In the genomic region with DNA sequence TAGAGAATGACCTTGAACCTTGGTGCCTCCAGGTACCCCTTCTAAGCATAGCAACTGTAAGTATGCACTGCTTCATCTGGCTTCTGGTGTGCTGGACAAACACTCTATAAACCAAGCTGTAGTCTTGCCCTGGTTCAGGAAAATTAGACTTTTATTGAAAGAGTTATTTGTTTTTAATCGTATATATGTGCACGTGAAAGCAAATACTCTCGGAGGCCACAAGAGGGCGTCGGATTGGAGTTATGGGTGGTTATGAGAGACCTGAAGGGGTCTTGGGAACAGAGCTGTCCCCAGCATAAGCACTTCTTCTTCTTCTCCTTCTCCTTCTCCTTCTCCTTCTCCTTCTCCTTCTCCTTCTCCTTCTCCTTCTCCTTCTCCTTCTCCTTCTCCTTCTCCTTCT, we compare ENCODE assay signal across 24 mouse cellular contexts. TPM values are rescaled to one million over a fixed set of nuclear protein-coding genes. Genes with fewer than 3 reads are reported as not detected.
DNase-seq lines count a peak whose midpoint lies in the region; ATAC-seq and TF ChIP-seq lines count a peak whose summit lies in the region.
"Had no signal": no experiment of that assay in that cellular context is flagged by ENCODE, and none has a peak within 500 bp of the region (broad histone marks: within the 10 kb centered on the region; RNA-seq: fewer than 3 reads in every experiment).

No protein-coding gene starts in this region.

- no peaks in the 10 kb centered on the region for H3K9me3 ChIP-seq in ES-Bruce4 (replicated peaks; ENCODE audit: control insufficient read depth, insufficient read depth, low read length, poor library complexity, severe bottlenecking)
- no peaks in the 10 kb centered on the region for H3K9me3 ChIP-seq in hindbrain, embryonic 14.5 days (ENCODE audit: control insufficient read depth, low read length)
- no peaks in the 10 kb centered on the region; the same call in 1 of the 2 replicates for H3K9me3 ChIP-seq in intestine, embryonic 16.5 days (ENCODE audit: control insufficient read depth, low read length)
- H3K9me3 ChIP-seq: embryonic facial prominence, embryonic 13.5 days; forebrain, embryonic 10.5 days had no signal

- H3K4me3 ChIP-seq in ES-Bruce4 (ENCODE audit: low read depth, low read length): no peak overlapping the region
- H3K4me3 ChIP-seq in hindbrain, embryonic 14.5 days (replicated peaks; ENCODE audit: low read length): no peak overlapping the region
- no peak overlapping the region for H3K4me3 ChIP-seq in intestine, embryonic 16.5 days (ENCODE audit: low read length)
- H3K4me3 ChIP-seq: embryonic facial prominence, embryonic 13.5 days; embryonic facial prominence, embryonic 15.5 days; erythroblast, embryonic 14.5 days; forebrain, embryonic 10.5 days; forebrain, embryonic 12.5 days had no signal

- no peak overlapping the region for H3K27ac ChIP-seq in ES-Bruce4 (ENCODE audit: insufficient read depth, low read length)
- H3K27ac ChIP-seq in hindbrain, embryonic 14.5 days: no peak overlapping the region
- H3K27ac ChIP-seq in intestine, embryonic 16.5 days (ENCODE audit: low read length): no peak overlapping the region
- H3K27ac ChIP-seq: embryonic facial prominence, embryonic 13.5 days; embryonic facial prominence, embryonic 15.5 days; forebrain, embryonic 10.5 days; forebrain, embryonic 12.5 days had no signal

- TF ChIP-seq EP300 in ES-Bruce4 (IDR thresholded peaks at IDR 0.05; ENCODE audit: insufficient read depth, low read depth, low read length): no peak

- H3K27me3 ChIP-seq in ES-Bruce4 (ENCODE audit: control insufficient read depth, insufficient read depth, low read length, poor library complexity, severe bottlenecking): no peaks in the 10 kb centered on the region
- no peaks in the 10 kb centered on the region for H3K27me3 ChIP-seq in hindbrain, embryonic 14.5 days (ENCODE audit: control insufficient read depth, insufficient read depth, low read length)
- no peaks in the 10 kb centered on the region for H3K27me3 ChIP-seq in intestine, embryonic 16.5 days (replicated peaks; ENCODE audit: control insufficient read depth, insufficient read depth, low read length)
- H3K27me3 ChIP-seq: embryonic facial prominence, embryonic 13.5 days; embryonic facial prominence, embryonic 15.5 days; Patski had no signal

- no peak overlapping the region for H3K9ac ChIP-seq in ES-Bruce4 (ENCODE audit: low read depth, poor library complexity, severe bottlenecking)
- no peak overlapping the region for H3K9ac ChIP-seq in hindbrain, embryonic 14.5 days
- H3K9ac ChIP-seq in intestine, embryonic 16.5 days (ENCODE audit: low read depth, low read length): no peak overlapping the region
- H3K9ac ChIP-seq: embryonic facial prominence, embryonic 13.5 days; embryonic facial prominence, embryonic 15.5 days; forebrain, embryonic 12.5 days had no signal

- TF ChIP-seq CTCF in ES-Bruce4 (IDR thresholded peaks at IDR 0.05; ENCODE audit: low read depth, low read length): peak; percentile 22

- no peak overlapping the region for H3K4me2 ChIP-seq in hindbrain, embryonic 14.5 days (replicated peaks)
- H3K4me2 ChIP-seq in intestine, embryonic 16.5 days (ENCODE audit: low read depth, low read length): no peak overlapping the region
- H3K4me2 ChIP-seq: embryonic facial prominence, embryonic 13.5 days; forebrain, embryonic 12.5 days had no signal

- TF ChIP-seq POLR2A in ES-Bruce4 (IDR thresholded peaks at IDR 0.05; ENCODE audit: insufficient read depth, low read length): no peak

- WGBS in hindbrain, embryonic 14.5 days: 71% methylated on average over 5 of the region's 5 CpGs
- 66% methylated on average over 5 of the region's 5 CpGs for WGBS in intestine, embryonic 16.5 days

- H3K4me1 ChIP-seq in ES-Bruce4 (ENCODE audit: control insufficient read depth, insufficient read depth, low read length): no peaks in the 10 kb centered on the region
- H3K4me1 ChIP-seq in hindbrain, embryonic 14.5 days (replicated peaks; ENCODE audit: control insufficient read depth, insufficient read depth, low read length): no peaks in the 10 kb centered on the region
- no peaks in the 10 kb centered on the region for H3K4me1 ChIP-seq in intestine, embryonic 16.5 days (ENCODE audit: control insufficient read depth, insufficient read depth, low read length)

- peak; percentile 60 for DNase-seq in R1 (ENCODE audit: low read depth, low spot score)
- no peak for DNase-seq in hindbrain, embryonic 14.5 days (ENCODE audit: low spot score)
- DNase-seq in frontal cortex, postnatal 14 days (ENCODE audit: low spot score in 2 of 2): no peak
- DNase-seq: adrenal gland, adult 8-10 months; adrenal gland, postnatal 14 days; cerebellum, adult 11 months; cerebellum, adult 18-20 months; cerebellum, adult 8-10 months; cerebellum, adult 9-11 months; cerebellum, postnatal 14 days; cerebellum, postnatal 36 days; embryo, embryonic 11 days had no signal

- no peak for ATAC-seq in hindbrain, embryonic 14.5 days (ENCODE audit: low FRiP score)
- ATAC-seq in intestine, embryonic 16.5 days: no peak
- ATAC-seq: activated CD4-positive, CD25-positive, alpha-beta regulatory T cell, adult 4 months; forebrain, embryonic 14.5 days; forebrain, embryonic 16.5 days; Patski had no signal

- H3K36me3 ChIP-seq in ES-Bruce4 (ENCODE audit: control insufficient read depth, insufficient read depth, low read length, poor library complexity, severe bottlenecking): no peaks in the 10 kb centered on the region
- no peaks in the 10 kb centered on the region for H3K36me3 ChIP-seq in hindbrain, embryonic 14.5 days (replicated peaks; ENCODE audit: control insufficient read depth, insufficient read depth)
- no peaks in the 10 kb centered on the region for H3K36me3 ChIP-seq in intestine, embryonic 16.5 days (ENCODE audit: control insufficient read depth, insufficient read depth, low read length)
- H3K36me3 ChIP-seq: embryonic facial prominence, embryonic 13.5 days; embryonic facial prominence, embryonic 15.5 days; forebrain, embryonic 10.5 days; forebrain, embryonic 12.5 days had no signal

RNA-seq across cellular contexts. Expression of gene Csnk1e, which starts 14.2 kb away (rescaled TPM):
- 113 and 116 TPM in 2 replicates for polyA plus RNA-seq in ES-Bruce4 (2011; ENCODE audit: insufficient read depth, insufficient read length, low read depth, missing spikeins)
- 184 and 213 TPM in 2 replicates for polyA plus RNA-seq in hindbrain, embryonic 14.5 days (2014; fragmentation: Nextera tagmentation; extraction: Ambion mirVana)
- 28.9 and 30.8 TPM in 2 replicates for polyA plus RNA-seq in intestine, embryonic 16.5 days (2015; fragmentation: Nextera tagmentation; extraction: Ambion mirVana)

RNA-seq across cellular contexts. Expression of gene Kcnj4, which starts 35.5 kb away (rescaled TPM):
- polyA plus RNA-seq in ES-Bruce4 (2011; ENCODE audit: insufficient read depth, insufficient read length, low read depth, missing spikeins): 4.5 TPM in 2 replicates
- polyA plus RNA-seq in hindbrain, embryonic 14.5 days (2014; fragmentation: Nextera tagmentation; extraction: Ambion mirVana): not detected in 2 replicates
- not detected in 2 replicates for polyA plus RNA-seq in intestine, embryonic 16.5 days (2015; fragmentation: Nextera tagmentation; extraction: Ambion mirVana)
- polyA plus RNA-seq: activated CD4-positive, CD25-positive, alpha-beta regulatory T cell, adult 4 months; embryonic facial prominence, embryonic 11.5 days; embryonic facial prominence, embryonic 13.5 days; erythroblast, embryonic 14.5 days; forebrain, embryonic 10.5 days; forebrain, embryonic 12.5 days had no signal

RNA-seq across cellular contexts. Expression of gene Kdelr3, which starts 46.6 kb away (rescaled TPM):
- polyA plus RNA-seq in ES-Bruce4 (2011; ENCODE audit: insufficient read depth, insufficient read length, low read depth, missing spikeins): 41.4 and 43.9 TPM in 2 replicates
- polyA plus RNA-seq in hindbrain, embryonic 14.5 days (2014; fragmentation: Nextera tagmentation; extraction: Ambion mirVana): 8.1 and 10.1 TPM in 2 replicates
- polyA plus RNA-seq in intestine, embryonic 16.5 days (2015; fragmentation: Nextera tagmentation; extraction: Ambion mirVana): 72.5 and 74.5 TPM in 2 replicates
- polyA plus RNA-seq: erythroblast, embryonic 14.5 days had no signal
